Mouse (Mus musculus) urinary bladder, postnatal 10 days (tissue): ENCODE results near the gene Ampd1.

Experiments
- DNase-seq: peaks from one replicate; pipeline ENCODE4 v3.0.0; 2022; ENCODE audit warnings: low spot score

Ampd1 gene

GRCm38 (mm10) chr3:103148941-103149340, 75.1 kb downstream of the Ampd1 start:
- no peak for DNase-seq
